Mouse (Mus musculus) urinary bladder, adult 18-20 months (tissue): ENCODE measurements around the gene Nedd9.

ENCODE experiments used
- DNase-seq, 2 experiments: peaks; one replicate each; pipeline ENCODE4 v3.0.0; 2022; ENCODE audit warnings: low spot score in 2 of 2, mixed read lengths in 2 of 2

Nedd9 gene

DNA sequence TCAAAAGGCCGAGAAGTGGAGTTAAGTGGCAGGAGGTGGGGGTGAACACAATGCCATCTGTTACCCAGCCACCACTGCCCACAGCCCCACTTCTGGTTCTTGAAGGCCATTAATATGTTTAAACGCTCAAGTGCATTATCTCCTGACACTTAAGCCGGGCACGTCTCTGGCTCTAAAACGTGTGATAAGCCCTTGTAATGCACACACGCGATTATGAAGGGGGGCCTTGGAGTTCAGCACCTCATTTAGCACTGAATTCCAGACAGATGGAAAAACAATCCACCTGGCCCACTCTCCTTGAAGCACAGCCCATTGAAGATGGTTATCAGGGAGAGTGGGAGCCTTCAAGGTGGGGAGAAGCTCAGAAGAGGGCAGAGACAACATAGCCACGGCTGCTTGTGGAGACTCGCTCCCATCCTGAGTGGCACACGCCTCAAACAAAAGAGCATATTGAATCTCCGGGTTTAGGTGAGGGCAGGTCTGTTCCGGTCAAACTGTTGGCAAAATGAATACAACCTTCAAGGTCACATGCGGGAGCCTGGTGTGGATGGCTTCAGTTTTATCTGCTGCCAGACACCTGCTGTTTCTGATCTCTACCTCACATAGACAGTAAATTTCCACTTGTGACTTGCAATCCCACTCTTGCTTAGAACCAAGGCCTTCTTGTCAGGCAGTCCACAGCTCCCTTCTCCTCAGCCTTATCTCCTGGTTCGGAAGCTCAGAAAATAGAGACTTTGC, 30.7 kb downstream of the Nedd9 start:
- DNase-seq = no peak

DNA sequence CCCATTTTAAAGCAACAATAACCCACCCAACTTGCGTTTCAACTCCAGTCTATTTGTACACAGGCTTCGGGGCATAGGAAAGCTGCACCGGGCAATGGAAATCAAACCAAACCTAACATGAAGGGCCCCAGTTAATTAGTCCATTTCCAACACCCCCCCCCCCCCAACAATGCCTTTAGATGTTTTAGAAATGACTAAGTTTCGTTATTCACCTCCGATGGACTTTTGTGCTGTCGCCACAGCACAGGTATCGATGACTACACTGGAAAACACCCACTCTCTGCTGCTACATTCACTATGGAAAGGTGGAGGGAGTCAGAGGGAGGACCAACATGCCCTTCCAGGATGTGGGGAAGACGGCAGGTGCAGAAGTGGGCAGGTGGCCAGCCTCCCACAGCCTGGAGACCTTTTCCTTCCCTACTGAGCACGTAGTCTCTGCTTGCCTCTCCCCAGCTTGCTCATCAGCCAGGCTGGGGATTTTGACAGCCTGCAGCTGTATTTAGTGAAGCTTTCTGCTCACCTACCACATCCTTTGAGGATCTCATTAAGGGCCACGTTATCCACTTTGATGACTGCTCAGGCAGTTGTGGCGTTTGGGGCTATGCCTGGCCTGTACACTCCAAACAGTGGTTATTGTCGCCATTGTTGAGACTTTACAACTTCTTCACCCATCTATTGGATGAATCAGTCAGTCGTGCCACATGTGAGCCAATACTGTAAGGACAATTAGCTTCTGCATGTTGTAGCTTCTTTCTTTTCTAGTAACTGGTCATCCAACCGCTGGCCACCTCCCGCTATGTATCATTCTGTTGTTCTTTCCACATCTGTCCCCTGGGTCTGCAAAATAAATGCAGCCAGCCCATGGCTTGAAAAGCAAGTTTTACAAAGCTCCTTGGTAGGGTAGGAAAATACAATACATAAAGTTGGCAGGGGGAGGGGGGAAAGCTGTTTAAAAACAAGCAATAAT, 33.7 kb downstream of the Nedd9 start:
- DNase-seq = no peak

DNA sequence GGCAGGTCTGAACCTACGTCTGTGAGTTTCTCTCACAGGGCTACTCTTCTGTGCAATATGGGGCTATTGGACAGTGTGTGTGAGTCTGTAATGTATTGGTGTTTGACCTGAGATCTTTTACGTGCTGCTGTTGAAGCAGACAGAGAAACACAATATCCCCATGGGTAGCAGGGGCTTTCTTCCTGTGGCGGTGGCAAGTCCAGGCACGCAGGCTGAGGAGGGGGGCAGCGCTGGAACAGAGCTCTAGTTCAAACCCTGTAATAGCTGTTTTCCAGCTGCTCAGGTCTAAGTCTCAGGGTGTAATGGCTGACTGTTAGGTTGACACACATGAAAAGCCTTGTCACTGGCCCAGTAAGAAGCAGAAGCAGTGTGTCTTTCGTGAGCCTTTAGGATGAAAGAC, 36.3 kb downstream of the Nedd9 start:
- no peak for DNase-seq

DNA sequence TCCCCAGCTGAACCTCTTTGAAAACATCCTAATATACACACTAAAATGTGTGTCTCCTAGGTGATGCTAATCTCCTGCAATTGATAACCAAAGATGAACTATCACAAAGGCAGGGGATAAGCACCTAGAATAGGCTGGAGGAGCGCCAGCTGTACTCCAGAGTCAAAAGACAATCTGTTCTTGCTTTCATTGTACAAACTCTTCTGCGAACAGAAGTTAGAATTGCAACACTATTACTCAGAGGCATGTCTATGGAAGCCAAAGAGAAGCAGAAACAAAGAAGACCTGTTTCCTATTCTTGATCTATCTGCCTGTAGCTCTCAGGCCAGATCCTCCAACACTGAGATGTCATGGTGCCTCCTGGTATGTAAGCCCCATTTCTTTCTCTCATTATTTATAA, 38.0 kb downstream of the Nedd9 start:
- no peak for DNase-seq

- no peak for DNase-seq
Measured at GRCm38 (mm10) chr13:41447209-41447608, 40.0 kb downstream of the Nedd9 start.

GRCm38 (mm10) chr13:41446591-41446990, 40.6 kb downstream of the Nedd9 start:
- DNase-seq = no peak

DNA sequence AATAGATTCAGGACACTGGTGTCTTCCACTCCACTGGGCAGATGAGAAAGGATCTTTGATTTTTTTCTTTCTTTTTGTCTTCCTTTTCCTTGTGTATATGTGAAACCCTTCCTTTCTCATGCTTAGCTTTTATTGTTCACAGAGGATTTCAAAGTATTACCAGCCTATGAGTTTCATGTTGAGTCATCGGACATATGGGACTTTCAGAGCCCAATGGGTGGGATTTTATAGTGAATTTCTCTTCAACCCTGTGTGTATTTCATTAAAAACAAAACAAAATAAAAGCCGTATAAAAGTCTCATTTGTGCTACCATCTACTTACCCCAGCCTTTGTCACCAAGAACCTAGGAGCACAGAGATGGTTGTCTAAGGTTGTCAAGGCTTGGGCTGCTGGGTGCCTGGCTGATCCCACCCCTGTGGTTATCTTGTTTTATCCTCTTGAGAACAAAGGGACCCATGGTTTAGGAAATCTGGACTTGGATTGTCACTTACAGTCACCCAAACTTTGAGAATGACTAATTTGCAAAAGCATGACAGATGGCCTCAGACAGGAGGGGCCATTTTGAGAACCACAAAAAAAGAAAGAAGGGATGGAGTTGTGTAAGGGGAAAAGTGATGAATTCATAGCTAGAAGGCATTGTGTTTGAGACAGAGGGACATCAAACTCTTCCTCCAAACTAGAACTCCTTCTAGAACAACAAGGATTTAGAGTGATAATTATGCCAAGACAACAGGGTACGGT, 41.9 kb downstream of the Nedd9 start:
- DNase-seq = no peak

DNA sequence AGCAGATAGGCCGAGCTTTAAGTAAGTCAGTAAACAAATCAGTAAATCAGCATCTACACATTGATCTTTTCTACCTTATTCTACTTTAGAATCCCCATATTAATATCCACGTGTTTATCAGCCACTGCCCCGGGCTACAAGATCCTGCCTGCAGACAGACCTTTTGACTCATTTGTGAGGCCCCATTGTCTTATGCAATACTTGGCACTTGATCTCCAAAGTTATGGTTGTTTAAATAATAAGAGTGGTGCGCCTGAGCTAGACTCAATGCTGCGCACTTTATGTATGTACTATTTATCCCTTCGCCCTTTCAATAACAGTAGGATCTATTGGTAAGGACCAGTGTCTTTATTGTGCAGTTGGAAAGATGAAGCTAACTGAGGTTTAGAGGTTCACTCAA, 42.9 kb downstream of the Nedd9 start:
- DNase-seq = no peak

GRCm38 (mm10) chr13:41442145-41442544, 45.0 kb downstream of the Nedd9 start:
- DNase-seq = no peak

GRCm38 (mm10) chr13:41440205-41440604, 47.0 kb downstream of the Nedd9 start:
- no peak for DNase-seq

DNA sequence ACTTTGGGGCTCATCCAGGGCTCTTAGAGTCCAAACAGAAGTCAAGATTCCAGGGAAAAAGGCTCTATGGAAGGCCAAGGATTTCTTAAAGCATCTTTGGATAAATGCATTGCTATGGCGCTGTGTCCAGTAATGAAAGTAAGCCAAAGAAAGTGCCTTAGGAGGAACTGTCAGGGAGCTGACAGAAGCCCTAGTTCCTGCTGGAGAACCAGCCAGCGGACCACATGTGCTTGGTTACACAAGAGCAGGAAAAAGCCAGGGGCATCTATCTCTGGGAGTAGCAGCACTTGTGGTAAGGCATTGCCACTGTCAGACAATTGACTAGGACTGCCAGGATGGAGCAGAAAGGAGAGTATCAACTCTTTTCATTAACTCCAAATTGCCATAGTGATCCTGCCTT, 49.8 kb downstream of the Nedd9 start:
- DNase-seq = no peak

DNA sequence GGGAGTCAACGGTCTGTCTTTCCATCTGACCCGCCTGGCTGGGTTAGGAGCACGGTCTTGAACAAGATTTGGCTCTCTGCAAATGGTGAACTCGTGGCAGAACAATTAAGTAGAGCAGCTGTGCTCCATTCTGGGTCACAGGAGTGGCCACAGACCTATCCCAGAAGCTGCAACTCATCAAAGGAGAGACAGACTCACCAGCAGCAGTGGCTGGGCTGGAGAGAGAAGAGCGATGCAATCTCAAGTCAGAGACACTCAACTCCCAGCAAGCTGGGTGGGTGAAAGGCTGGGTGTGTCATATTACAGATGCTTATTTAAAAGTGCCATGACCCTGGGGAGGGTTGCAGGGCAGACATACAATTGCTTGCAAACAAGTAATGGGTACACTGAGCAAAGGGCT, 50.4 kb downstream of the Nedd9 start:
- peak in 1 of 2 experiments; percentile 55 for DNase-seq

GRCm38 (mm10) chr13:41433201-41433600, 54.0 kb downstream of the Nedd9 start:
- DNase-seq = no peak

DNA sequence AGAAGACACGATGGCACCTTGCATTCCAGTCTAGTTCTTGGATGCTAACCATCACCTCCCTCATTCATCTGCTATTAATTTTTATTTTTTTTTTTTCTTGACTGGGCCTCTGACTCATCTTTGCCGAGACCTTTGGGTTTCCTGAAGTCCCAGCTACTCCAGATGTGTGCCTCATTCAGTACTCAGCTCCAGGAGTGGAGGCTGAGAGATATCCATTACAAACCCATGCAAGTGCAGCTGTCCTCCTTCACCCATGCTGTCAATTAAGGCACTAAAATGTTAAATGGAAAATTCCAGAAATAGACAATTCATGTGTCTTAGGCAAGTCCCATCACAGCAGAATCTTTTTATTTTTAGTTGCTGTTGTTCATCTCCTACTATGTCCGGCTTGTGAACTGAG, 55.4 kb downstream of the Nedd9 start:
- peak in 1 of 2 experiments; percentile 8 for DNase-seq

DNA sequence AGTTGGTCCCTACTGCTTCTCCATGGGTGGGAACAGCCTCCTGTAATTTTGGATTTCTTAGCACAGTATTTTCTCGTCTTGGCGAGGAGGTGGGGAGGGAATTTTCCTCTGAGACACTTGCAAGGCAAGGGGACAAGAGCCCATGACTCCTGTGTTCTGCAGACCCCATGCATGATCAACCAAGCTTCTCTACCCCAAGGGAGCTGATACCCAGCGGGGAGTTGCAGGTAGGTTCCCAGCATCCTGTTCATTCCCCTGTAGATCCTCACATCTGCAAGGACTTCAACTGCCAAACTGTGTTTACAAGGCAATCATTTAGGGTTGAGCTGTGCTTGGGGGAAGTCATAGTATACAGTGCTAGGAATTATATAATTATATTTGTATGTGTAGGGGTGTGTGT, 60.1 kb downstream of the Nedd9 start:
- DNase-seq = no peak

DNA sequence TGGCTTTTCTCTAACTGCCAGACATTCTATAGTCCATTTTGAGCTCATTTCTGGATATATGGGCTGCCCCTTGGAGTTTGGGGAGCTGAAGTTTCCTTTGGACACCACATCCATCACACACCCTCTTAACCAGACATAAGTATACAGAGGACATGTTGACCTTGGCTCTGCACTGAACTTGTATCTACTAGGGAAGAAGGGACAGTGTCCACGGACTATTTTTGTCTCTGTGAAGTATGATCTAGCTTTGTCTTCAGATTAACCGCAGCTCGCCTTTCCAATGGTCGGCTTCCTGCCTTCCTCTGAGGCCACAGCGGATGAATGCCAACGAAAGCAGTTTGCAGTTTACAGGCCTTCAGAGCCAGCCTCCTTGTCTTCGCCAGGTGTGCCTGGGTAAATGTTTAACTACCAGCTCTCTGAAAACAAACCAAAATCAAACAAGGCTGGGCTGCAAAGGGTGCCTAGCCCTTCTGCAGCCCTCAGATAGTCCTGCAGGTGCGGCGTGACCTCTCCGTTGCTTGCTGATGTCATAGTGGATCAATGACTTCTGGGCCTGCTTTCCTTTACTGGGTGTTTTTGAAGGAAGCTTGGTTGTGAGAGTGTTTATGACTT, 63.6 kb downstream of the Nedd9 start:
- peak; percentile 18 to 42 for DNase-seq

DNA sequence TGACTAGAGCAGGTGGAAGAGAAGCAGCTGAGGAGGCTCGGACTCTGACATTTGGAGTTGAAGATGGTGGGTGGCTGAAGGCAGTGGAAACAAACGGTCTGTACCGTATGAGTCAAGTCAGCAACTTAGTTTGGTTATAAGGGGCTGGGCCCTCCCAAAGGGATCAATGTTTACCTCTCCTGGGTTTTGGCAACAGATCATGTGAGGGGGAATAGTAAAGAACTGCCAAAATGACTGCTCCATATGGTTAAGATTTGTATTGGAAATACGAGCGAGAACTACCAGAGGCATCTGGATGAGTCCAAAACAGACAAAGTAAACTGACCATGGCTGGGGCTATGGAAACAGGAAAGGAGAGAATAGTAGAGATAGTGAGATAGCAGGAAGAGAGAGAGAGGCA, 64.6 kb downstream of the Nedd9 start:
- DNase-seq = no peak

- DNase-seq = no peak
Measured at GRCm38 (mm10) chr13:41420376-41420775, 66.8 kb downstream of the Nedd9 start.

DNA sequence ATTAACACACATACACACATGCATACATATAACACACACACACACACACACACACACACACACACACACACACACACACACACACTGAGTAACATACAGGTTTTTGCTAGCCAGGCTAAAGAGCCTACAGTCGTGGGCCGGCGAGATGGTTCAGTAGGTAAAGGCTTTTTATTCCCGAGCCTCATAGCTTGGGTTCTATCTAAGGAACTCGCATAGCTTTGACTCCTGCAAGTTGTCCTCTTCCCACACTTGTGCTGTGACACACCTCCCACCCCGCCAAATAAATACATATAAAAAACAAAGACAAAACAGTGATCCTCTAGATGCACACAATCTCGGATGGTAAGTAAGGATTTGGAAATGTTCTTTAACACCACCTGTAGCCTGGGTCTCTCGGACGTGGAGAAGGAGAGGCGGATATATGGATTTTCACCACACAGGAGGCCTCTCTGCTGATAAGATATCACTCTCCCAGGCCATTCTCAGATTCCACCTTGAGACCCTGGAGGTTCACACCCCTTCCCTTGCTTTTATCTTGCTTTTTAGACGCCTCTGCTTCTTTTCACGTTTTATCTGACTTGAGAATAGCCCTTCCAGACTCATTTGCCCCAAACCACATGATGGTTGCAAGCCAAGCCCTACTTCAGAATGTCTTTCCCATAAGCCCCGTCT, 68.8 kb downstream of the Nedd9 start:
- DNase-seq = no peak

DNA sequence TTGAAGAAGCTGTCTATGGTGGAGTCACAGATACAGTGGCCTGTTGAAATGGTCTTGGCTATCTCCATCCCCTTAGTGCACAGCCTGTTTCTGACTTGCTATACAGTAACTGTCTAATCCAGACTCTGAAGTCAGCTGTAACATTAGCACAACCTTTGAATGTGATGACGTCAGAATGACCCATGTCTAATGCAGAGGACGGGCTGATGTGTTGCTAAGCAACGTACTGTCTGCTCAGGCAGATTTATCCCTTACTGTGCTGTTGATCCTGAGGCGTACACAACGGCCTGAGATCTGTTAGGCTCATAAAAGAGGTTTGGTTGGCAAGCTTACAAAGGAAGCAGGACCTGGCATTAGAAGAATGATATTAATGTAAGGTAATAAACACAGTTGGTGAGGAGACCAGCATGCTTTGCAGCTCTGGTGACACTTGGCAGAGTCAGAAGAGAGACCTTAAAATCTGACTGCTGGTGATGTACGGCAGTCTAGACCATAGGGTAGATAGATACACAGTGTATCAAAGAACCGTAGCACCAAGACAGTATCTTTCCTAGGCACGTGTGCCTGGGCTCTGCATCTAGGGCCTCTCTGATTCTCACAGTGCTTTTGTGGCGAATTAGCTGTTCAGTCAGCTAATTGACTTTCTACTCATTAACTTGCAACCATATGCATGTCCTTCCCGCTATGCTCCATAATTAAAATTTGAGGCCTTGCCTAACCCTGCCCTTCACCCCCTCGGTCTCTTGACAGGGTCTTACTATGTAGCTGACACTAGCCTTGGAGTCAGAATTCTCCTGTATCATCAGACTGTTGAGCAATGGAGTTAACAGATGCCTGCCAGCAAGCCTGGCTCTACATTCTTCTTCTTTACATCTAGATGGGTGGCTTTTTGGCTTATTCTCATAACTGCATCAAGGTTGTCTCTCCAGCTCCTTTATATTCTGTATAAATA, 70.8 kb downstream of the Nedd9 start:
- no peak for DNase-seq
